11 mouse cellular contexts compared by ENCODE assay signal in the genomic region with DNA sequence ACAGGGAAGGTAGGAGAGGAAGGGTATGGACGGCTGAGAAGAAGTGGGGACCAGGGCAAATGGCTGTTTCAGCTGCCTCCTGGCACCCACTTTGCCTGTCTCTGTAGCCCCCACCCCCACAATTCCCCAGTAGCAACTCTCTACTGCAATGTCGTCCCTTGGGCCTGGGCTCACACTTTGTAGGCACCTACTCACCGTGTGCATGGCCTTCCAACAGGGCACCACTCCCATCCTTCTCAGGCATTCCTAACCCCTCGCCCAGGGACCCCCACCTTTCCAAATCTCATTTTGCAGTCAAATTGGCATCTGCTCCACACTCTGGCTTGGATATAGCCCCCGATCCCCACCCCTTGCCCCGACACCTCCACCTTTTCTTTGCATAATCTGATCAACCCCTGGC. TPM values are rescaled to one million over a fixed set of nuclear protein-coding genes. Genes with fewer than 3 reads are reported as not detected.
DNase-seq lines count a peak whose midpoint lies in the region; ATAC-seq lines count a peak whose summit lies in the region.
"Had no signal": no experiment of that assay in that cellular context is flagged by ENCODE, and none has a peak within 500 bp of the region (broad histone marks: within the 10 kb centered on the region; RNA-seq: fewer than 3 reads in every experiment).

No protein-coding gene starts in this region.

- H3K9ac ChIP-seq in forebrain, embryonic 11.5 days (ENCODE audit: low read length), result no peak overlapping the region
- H3K9ac ChIP-seq in limb, embryonic 15.5 days, result no peak overlapping the region
- no peak overlapping the region for H3K9ac ChIP-seq in forebrain, embryonic 12.5 days
- H3K9ac ChIP-seq in hindbrain, embryonic 16.5 days (ENCODE audit: low read depth, low read length), result no peak overlapping the region
- H3K9ac ChIP-seq: heart, embryonic 13.5 days; liver, embryonic 13.5 days had no signal

- no peak overlapping the region for H3K4me3 ChIP-seq in forebrain, embryonic 11.5 days (ENCODE audit: low read depth, low read length)
- no peak overlapping the region for H3K4me3 ChIP-seq in forebrain, embryonic 10.5 days
- no peak overlapping the region for H3K4me3 ChIP-seq in limb, embryonic 15.5 days
- H3K4me3 ChIP-seq in limb, embryonic 10.5 days, result no peak overlapping the region
- H3K4me3 ChIP-seq in forebrain, embryonic 12.5 days (replicated peaks), result no peak overlapping the region
- H3K4me3 ChIP-seq in hindbrain, embryonic 16.5 days (ENCODE audit: low read length), result no peak overlapping the region
- H3K4me3 ChIP-seq: heart, embryonic 13.5 days; liver, embryonic 13.5 days had no signal

- WGBS in forebrain, embryonic 11.5 days, result 61% methylated on average over 6 of the region's 6 CpGs
- WGBS in forebrain, embryonic 10.5 days, result 70% methylated on average over 6 of the region's 6 CpGs
- 63% methylated on average over 6 of the region's 6 CpGs for WGBS in limb, embryonic 15.5 days
- WGBS in limb, embryonic 10.5 days, result 56% methylated on average over 6 of the region's 6 CpGs
- WGBS in forebrain, embryonic 12.5 days, result 67% methylated on average over 6 of the region's 6 CpGs
- whole genome bisulfite sequencing in hindbrain, embryonic 16.5 days, result 76% methylated on average over 6 of the region's 6 CpGs

- no peaks in the 10 kb centered on the region for H3K4me1 ChIP-seq in forebrain, embryonic 11.5 days (replicated peaks; ENCODE audit: control insufficient read depth, insufficient read depth, low read length)
- H3K4me1 ChIP-seq in forebrain, embryonic 10.5 days, result peaks cover 16% of the 10 kb centered on the region
- H3K4me1 ChIP-seq in limb, embryonic 15.5 days, result no peaks in the 10 kb centered on the region
- no peaks in the 10 kb centered on the region for H3K4me1 ChIP-seq in limb, embryonic 10.5 days
- H3K4me1 ChIP-seq in forebrain, embryonic 12.5 days, result peaks cover 5% of the 10 kb centered on the region; the same call in 1 of the 2 replicates
- no peaks in the 10 kb centered on the region for H3K4me1 ChIP-seq in hindbrain, embryonic 16.5 days (ENCODE audit: control insufficient read depth, insufficient read depth, low read depth, low read length)
- H3K4me1 ChIP-seq: heart, embryonic 13.5 days had no signal

- no peaks in the 10 kb centered on the region for H3K36me3 ChIP-seq in forebrain, embryonic 11.5 days (ENCODE audit: control insufficient read depth, insufficient read depth, low read length)
- peaks cover 5% of the 10 kb centered on the region; the same call in 1 of the 2 replicates for H3K36me3 ChIP-seq in forebrain, embryonic 10.5 days (replicated peaks)
- H3K36me3 ChIP-seq in limb, embryonic 15.5 days, result no peaks in the 10 kb centered on the region
- no peaks in the 10 kb centered on the region for H3K36me3 ChIP-seq in limb, embryonic 10.5 days
- peaks cover 11% of the 10 kb centered on the region for H3K36me3 ChIP-seq in forebrain, embryonic 12.5 days (replicated peaks)
- peaks cover 5% of the 10 kb centered on the region; the same call in 1 of the 2 replicates for H3K36me3 ChIP-seq in hindbrain, embryonic 16.5 days (ENCODE audit: control insufficient read depth, insufficient read depth, low read length)
- H3K36me3 ChIP-seq: heart, embryonic 13.5 days; liver, embryonic 13.5 days had no signal

- no peaks in the 10 kb centered on the region for H3K27me3 ChIP-seq in forebrain, embryonic 11.5 days (ENCODE audit: control insufficient read depth, insufficient read depth, low read length)
- peaks cover 34% of the 10 kb centered on the region for H3K27me3 ChIP-seq in forebrain, embryonic 10.5 days (ENCODE audit: poor library complexity, severe bottlenecking)
- peaks cover 20% of the 10 kb centered on the region for H3K27me3 ChIP-seq in limb, embryonic 15.5 days
- peaks cover 31% of the 10 kb centered on the region for H3K27me3 ChIP-seq in limb, embryonic 10.5 days (ENCODE audit: low read depth, poor library complexity, severe bottlenecking)
- peaks cover 21% of the 10 kb centered on the region for H3K27me3 ChIP-seq in forebrain, embryonic 12.5 days
- H3K27me3 ChIP-seq in hindbrain, embryonic 16.5 days (replicated peaks; ENCODE audit: control insufficient read depth, insufficient read depth, low read length), result no peaks in the 10 kb centered on the region; the same call in 1 of the 2 replicates

- H3K27ac ChIP-seq in forebrain, embryonic 11.5 days (ENCODE audit: low read depth, low read length), result no peak overlapping the region
- no peak overlapping the region for H3K27ac ChIP-seq in forebrain, embryonic 10.5 days
- no peak overlapping the region for H3K27ac ChIP-seq in limb, embryonic 15.5 days
- H3K27ac ChIP-seq in limb, embryonic 10.5 days, result no peak overlapping the region
- H3K27ac ChIP-seq in forebrain, embryonic 12.5 days, result no peak overlapping the region
- no peak overlapping the region for H3K27ac ChIP-seq in hindbrain, embryonic 16.5 days (ENCODE audit: low read depth, low read length)
- H3K27ac ChIP-seq: heart, embryonic 13.5 days; liver, embryonic 13.5 days had no signal

- no peak for DNase-seq in forebrain, embryonic 11.5 days (ENCODE audit: low spot score)
- DNase-seq in forebrain, embryonic 10.5 days (ENCODE audit: extremely low spot score, low spot score), result no peak
- no peak for DNase-seq in limb, embryonic 10.5 days (ENCODE audit: low spot score)
- no peak for DNase-seq in retina, postnatal 1 day
- DNase-seq in MN1 (ENCODE audit: low spot score), result no peak

- ATAC-seq in forebrain, embryonic 11.5 days (replicated peaks; ENCODE audit: low FRiP score), result peak; percentile 14; the same call in 1 of the 2 replicates
- 0 out of 2 replicates have a peak, but pooled peaks have one; percentile 19 for ATAC-seq in limb, embryonic 15.5 days (ENCODE audit: insufficient number of reproducible peaks, low FRiP score, low TSS enrichment, low read depth)
- peak; percentile 33; the same call in 1 of the 2 replicates for ATAC-seq in forebrain, embryonic 12.5 days (ENCODE audit: low FRiP score)
- ATAC-seq in hindbrain, embryonic 16.5 days, result peak; percentile 22; the same call in 1 of the 2 replicates
- ATAC-seq: activated CD4-positive, CD25-positive, alpha-beta regulatory T cell, adult 4 months had no signal

- no peak overlapping the region for H3K4me2 ChIP-seq in forebrain, embryonic 11.5 days (ENCODE audit: low read depth, low read length, severe bottlenecking)
- no peak overlapping the region for H3K4me2 ChIP-seq in limb, embryonic 15.5 days
- no peak overlapping the region for H3K4me2 ChIP-seq in forebrain, embryonic 12.5 days
- H3K4me2 ChIP-seq in hindbrain, embryonic 16.5 days (ENCODE audit: low read length), result no peak overlapping the region
- H3K4me2 ChIP-seq: heart, embryonic 13.5 days; liver, embryonic 13.5 days had no signal

- no peaks in the 10 kb centered on the region for H3K9me3 ChIP-seq in forebrain, embryonic 11.5 days (ENCODE audit: control insufficient read depth, low read length)
- no peaks in the 10 kb centered on the region for H3K9me3 ChIP-seq in forebrain, embryonic 10.5 days
- no peaks in the 10 kb centered on the region for H3K9me3 ChIP-seq in limb, embryonic 15.5 days
- H3K9me3 ChIP-seq in limb, embryonic 10.5 days (replicated peaks), result no peaks in the 10 kb centered on the region
- H3K9me3 ChIP-seq in forebrain, embryonic 12.5 days, result no peaks in the 10 kb centered on the region
- no peaks in the 10 kb centered on the region for H3K9me3 ChIP-seq in hindbrain, embryonic 16.5 days (ENCODE audit: control insufficient read depth, low read length)
- H3K9me3 ChIP-seq: heart, embryonic 13.5 days; liver, embryonic 13.5 days had no signal

RNA-seq across cellular contexts. Expression of gene Lrrc10b, which starts 8.1 kb away (rescaled TPM):
- polyA plus RNA-seq in forebrain, embryonic 11.5 days (2014; fragmentation: Nextera tagmentation; extraction: Ambion mirVana), result 0.33 and 0.71 TPM in 2 replicates
- 0.44 and 0.45 TPM in 2 replicates for polyA plus RNA-seq in forebrain, embryonic 10.5 days (2016; fragmentation: Nextera tagmentation; extraction: Ambion mirVana)
- polyA plus RNA-seq in limb, embryonic 15.5 days (2015; fragmentation: Nextera tagmentation; extraction: Ambion mirVana), result 0.46 and 0.68 TPM in 2 replicates
- polyA plus RNA-seq in limb, embryonic 10.5 days (2016; fragmentation: Nextera tagmentation; extraction: Ambion mirVana), result 0.11 TPM in 1 of 2 replicates, not detected in the other
- 0.83 and 1.1 TPM in 2 replicates for polyA plus RNA-seq in forebrain, embryonic 12.5 days (2016; fragmentation: Nextera tagmentation; extraction: Ambion mirVana)
- 0.97 and 1.3 TPM in 2 replicates for polyA plus RNA-seq in hindbrain, embryonic 16.5 days (2015; fragmentation: Nextera tagmentation; extraction: Ambion mirVana)
- polyA plus RNA-seq: activated CD4-positive, CD25-positive, alpha-beta regulatory T cell, adult 4 months had no signal

RNA-seq across cellular contexts. Expression of gene Ppp1r32, which starts 33.5 kb away (rescaled TPM):
- polyA plus RNA-seq in forebrain, embryonic 11.5 days (2014; fragmentation: Nextera tagmentation; extraction: Ambion mirVana), result 0.41 and 0.64 TPM in 2 replicates
- 0.16 and 0.24 TPM in 2 replicates for polyA plus RNA-seq in forebrain, embryonic 10.5 days (2016; fragmentation: Nextera tagmentation; extraction: Ambion mirVana)
- 0.13 and 0.30 TPM in 2 replicates for polyA plus RNA-seq in limb, embryonic 15.5 days (2015; fragmentation: Nextera tagmentation; extraction: Ambion mirVana)
- polyA plus RNA-seq in limb, embryonic 10.5 days (2016; fragmentation: Nextera tagmentation; extraction: Ambion mirVana), result not detected in 2 replicates
- polyA plus RNA-seq in forebrain, embryonic 12.5 days (2016; fragmentation: Nextera tagmentation; extraction: Ambion mirVana), result 0.58 and 0.97 TPM in 2 replicates
- polyA plus RNA-seq in hindbrain, embryonic 16.5 days (2015; fragmentation: Nextera tagmentation; extraction: Ambion mirVana), result 2.4 and 2.7 TPM in 2 replicates
- polyA plus RNA-seq: liver, embryonic 13.5 days had no signal
